8 mouse cellular contexts compared by ENCODE assay signal in genomic region chr8:106892210-106892805, GRCm38 (mm10). TPM values are rescaled to one million over a fixed set of nuclear protein-coding genes. Genes with fewer than 3 reads are reported as not detected.
DNase-seq lines count a peak whose midpoint lies in the region; ATAC-seq and TF ChIP-seq lines count a peak whose summit lies in the region.

No protein-coding gene starts in this region.

- H3K9me3 ChIP-seq in kidney, embryonic 16.5 days (ENCODE audit: low read length) = no peaks in the 10 kb centered on the region
- no peaks in the 10 kb centered on the region for H3K9me3 ChIP-seq in forebrain, postnatal 0 days (ENCODE audit: low read length)
- no peaks in the 10 kb centered on the region for H3K9me3 ChIP-seq in midbrain, embryonic 11.5 days (ENCODE audit: control insufficient read depth, low read length)

- H3K36me3 ChIP-seq in kidney, embryonic 16.5 days (ENCODE audit: insufficient read depth, low read length) = peaks cover 13% of the 10 kb centered on the region; the same call in 1 of the 2 replicates
- 0 out of 2 replicates have a peak, but pooled peaks cover 7% of the 10 kb centered on the region for H3K36me3 ChIP-seq in forebrain, postnatal 0 days (ENCODE audit: insufficient read depth)
- H3K36me3 ChIP-seq in midbrain, embryonic 11.5 days (ENCODE audit: control insufficient read depth, insufficient read depth, low read length) = no peaks in the 10 kb centered on the region
- H3K36me3 ChIP-seq in thymus, adult 2 months (ENCODE audit: control insufficient read depth, insufficient read depth, low read length) = no peaks in the 10 kb centered on the region; the same call in 1 of the 2 replicates

- DNase-seq in kidney, adult 11 months = no peak
- peak; percentile 49 for DNase-seq in adrenal gland, postnatal 10 days
- DNase-seq in forebrain, postnatal 0 days = peak; percentile 62
- peak; percentile 32 to 55 for DNase-seq in kidney, postnatal 25 days
- peak; percentile 95 for DNase-seq in midbrain, embryonic 11.5 days (ENCODE audit: low spot score, missing footprints)
- DNase-seq in thymus, adult 2 months = peak; percentile 62
- no peak for DNase-seq in right cerebral cortex, postnatal 10 days (ENCODE audit: low spot score in 2 of 2)

- peak overlapping the region; percentile 97 for H3K9ac ChIP-seq in kidney, embryonic 16.5 days (replicated peaks; ENCODE audit: low read length)
- H3K9ac ChIP-seq in forebrain, postnatal 0 days = peak overlapping the region; percentile 92
- H3K9ac ChIP-seq in midbrain, embryonic 11.5 days (ENCODE audit: low read length) = peak overlapping the region; percentile 97

- H3K4me2 ChIP-seq in kidney, embryonic 16.5 days (replicated peaks; ENCODE audit: low read depth, low read length) = peak overlapping the region; percentile 64
- peak overlapping the region; percentile 86 for H3K4me2 ChIP-seq in forebrain, postnatal 0 days (ENCODE audit: low read depth)
- H3K4me2 ChIP-seq in midbrain, embryonic 11.5 days = peak overlapping the region; percentile 64

- H3K4me1 ChIP-seq in kidney, embryonic 16.5 days (ENCODE audit: insufficient read depth, low read length) = peaks cover 37% of the 10 kb centered on the region
- peaks cover 7% of the 10 kb centered on the region for H3K4me1 ChIP-seq in forebrain, postnatal 0 days (ENCODE audit: insufficient read depth)
- peaks cover 9% of the 10 kb centered on the region; the same call in 1 of the 2 replicates for H3K4me1 ChIP-seq in midbrain, embryonic 11.5 days (ENCODE audit: control insufficient read depth, insufficient read depth, low read length)
- H3K4me1 ChIP-seq in thymus, adult 2 months (replicated peaks; ENCODE audit: control insufficient read depth, insufficient read depth, low read length) = peaks cover 6% of the 10 kb centered on the region

- ATAC-seq in kidney, embryonic 16.5 days (ENCODE audit: low FRiP score, low TSS enrichment) = no peak
- no peak; the same call in 1 of the 2 replicates for ATAC-seq in forebrain, postnatal 0 days
- peak; percentile 24; the same call in 1 of the 2 replicates for ATAC-seq in midbrain, embryonic 11.5 days (ENCODE audit: low FRiP score)

- WGBS in kidney, embryonic 16.5 days = under 1% methylated on average over 15 of the region's 15 CpGs
- under 1% methylated on average over 15 of the region's 15 CpGs for WGBS in forebrain, postnatal 0 days
- WGBS in midbrain, embryonic 11.5 days = 2% methylated on average over 15 of the region's 15 CpGs
- under 1% methylated on average over 15 of the region's 15 CpGs for WGBS in thymus, adult 2 months

- H3K27ac ChIP-seq in kidney, embryonic 16.5 days (ENCODE audit: low read length) = peak overlapping the region; percentile 97
- H3K27ac ChIP-seq in forebrain, postnatal 0 days (ENCODE audit: low read depth, low read length) = peak overlapping the region; percentile 94; the same call in 1 of the 2 replicates
- H3K27ac ChIP-seq in midbrain, embryonic 11.5 days (ENCODE audit: low read depth, low read length) = peak overlapping the region; percentile 90
- H3K27ac ChIP-seq in thymus, adult 2 months (ENCODE audit: control insufficient read depth, insufficient read depth, low read length) = peak overlapping the region; percentile 57

- H3K27me3 ChIP-seq in kidney, embryonic 16.5 days (ENCODE audit: insufficient read depth, low read length) = no peaks in the 10 kb centered on the region
- no peaks in the 10 kb centered on the region for H3K27me3 ChIP-seq in forebrain, postnatal 0 days (ENCODE audit: insufficient read depth, low read length)
- no peaks in the 10 kb centered on the region for H3K27me3 ChIP-seq in midbrain, embryonic 11.5 days (ENCODE audit: control insufficient read depth, insufficient read depth, low read length)
- H3K27me3 ChIP-seq in thymus, adult 2 months (ENCODE audit: control insufficient read depth, insufficient read depth, low read length) = no peaks in the 10 kb centered on the region

- no peak for TF ChIP-seq POLR2A in thymus, adult 2 months (IDR thresholded peaks at IDR 0.05; ENCODE audit: control insufficient read depth, extremely low read depth, insufficient read depth, low read length, poor library complexity)

- no peak for TF ChIP-seq CTCF in forebrain, postnatal 0 days (IDR thresholded peaks at IDR 0.05; ENCODE audit: low read depth)
- no peak for TF ChIP-seq CTCF in thymus, adult 2 months (IDR thresholded peaks at IDR 0.05; ENCODE audit: borderline replicate concordance, control insufficient read depth, extremely low read depth, insufficient read depth, low read length, poor library complexity)

- H3K4me3 ChIP-seq in kidney, embryonic 16.5 days (ENCODE audit: low read length) = peak overlapping the region; percentile 95
- H3K4me3 ChIP-seq in forebrain, postnatal 0 days (ENCODE audit: low read depth, low read length) = peak overlapping the region; percentile 94
- H3K4me3 ChIP-seq in midbrain, embryonic 11.5 days (ENCODE audit: low read depth, low read length) = peak overlapping the region; percentile 88
- H3K4me3 ChIP-seq in thymus, adult 2 months (ENCODE audit: control insufficient read depth, insufficient read depth, low read length) = peak overlapping the region; percentile 67

RNA-seq across cellular contexts. Expression of gene Utp4, which starts 1.1 kb away (rescaled TPM):
- 84.3 and 91.4 TPM in 2 replicates for polyA plus RNA-seq in kidney, embryonic 16.5 days (2015; fragmentation: Nextera tagmentation; extraction: Ambion mirVana)
- total RNA-seq in adrenal gland, postnatal 10 days (2021) = 10 to 100 TPM; 36.2 to 40.8 TPM
- 22.2 and 23.2 TPM in 2 replicates for total RNA-seq in forebrain, postnatal 0 days (2014; rRNA removed)
- 26.9 and 30.4 TPM in 2 replicates for polyA plus RNA-seq in forebrain, postnatal 0 days (2015; fragmentation: Nextera tagmentation; extraction: Ambion mirVana)
- polyA plus RNA-seq in midbrain, embryonic 11.5 days (2014; fragmentation: Nextera tagmentation; extraction: Ambion mirVana) = 72.7 and 73.6 TPM in 2 replicates
- 35.8 and 36.6 TPM in 2 replicates for polyA plus RNA-seq in thymus, adult 2 months (2012; rRNA removed)

RNA-seq across cellular contexts. Expression of gene Has3, which starts 22.3 kb away (rescaled TPM):
- polyA plus RNA-seq in kidney, embryonic 16.5 days (2015; fragmentation: Nextera tagmentation; extraction: Ambion mirVana) = 1.5 and 1.6 TPM in 2 replicates
- 1 to 10 TPM in 1 of 2 experiments, under 1 TPM in 1; 0.96 to 2.2 TPM for total RNA-seq in adrenal gland, postnatal 10 days (2021)
- total RNA-seq in forebrain, postnatal 0 days (2014; rRNA removed) = 18.1 and 19.7 TPM in 2 replicates
- 0.77 and 0.86 TPM in 2 replicates for polyA plus RNA-seq in forebrain, postnatal 0 days (2015; fragmentation: Nextera tagmentation; extraction: Ambion mirVana)
- 0.10 and 0.14 TPM in 2 replicates for polyA plus RNA-seq in midbrain, embryonic 11.5 days (2014; fragmentation: Nextera tagmentation; extraction: Ambion mirVana)
- polyA plus RNA-seq in thymus, adult 2 months (2012; rRNA removed) = 1.4 and 2.0 TPM in 2 replicates

RNA-seq across cellular contexts. Expression of gene Sntb2, which starts 43.2 kb away (rescaled TPM):
- 12.2 and 15.9 TPM in 2 replicates for polyA plus RNA-seq in kidney, embryonic 16.5 days (2015; fragmentation: Nextera tagmentation; extraction: Ambion mirVana)
- total RNA-seq in adrenal gland, postnatal 10 days (2021) = 10 to 100 TPM; 23.5 to 30.0 TPM
- 6.1 and 6.9 TPM in 2 replicates for total RNA-seq in forebrain, postnatal 0 days (2014; rRNA removed)
- polyA plus RNA-seq in forebrain, postnatal 0 days (2015; fragmentation: Nextera tagmentation; extraction: Ambion mirVana) = 1.7 and 3.0 TPM in 2 replicates
- 5.9 and 6.2 TPM in 2 replicates for polyA plus RNA-seq in midbrain, embryonic 11.5 days (2014; fragmentation: Nextera tagmentation; extraction: Ambion mirVana)
- polyA plus RNA-seq in thymus, adult 2 months (2012; rRNA removed) = 4.5 and 4.6 TPM in 2 replicates

Comparison
In these comparisons a context has a peak if more than half of its experiments do, and no peak if none do; other contexts are left out.
1. DNase-seq: peak in adrenal gland, postnatal 10 days (single experiment), forebrain, postnatal 0 days (single experiment), kidney, postnatal 25 days (2 of 2), midbrain, embryonic 11.5 days (single experiment) and thymus, adult 2 months (single experiment); none in kidney, adult 11 months (single experiment) and right cerebral cortex, postnatal 10 days (0 of 2).
2. Peak in every context shown above with its lines, with median percentiles within 50 percentile points of each other: H3K27ac ChIP-seq, H3K4me2 ChIP-seq, H3K4me3 ChIP-seq and H3K9ac ChIP-seq.